Comparison of ENCODE assay signal across 9 mouse cellular contexts in genomic region chr17:35719616-35720339, GRCm38 (mm10). TPM values are rescaled to one million over a fixed set of nuclear protein-coding genes. Genes with fewer than 3 reads are reported as not detected.
DNase-seq lines count a peak whose midpoint lies in the region; ATAC-seq and TF ChIP-seq lines count a peak whose summit lies in the region.
"Had no signal": no experiment of that assay in that cellular context is flagged by ENCODE, and none has a peak within 500 bp of the region (broad histone marks: within the 10 kb centered on the region; RNA-seq: fewer than 3 reads in every experiment).

No protein-coding gene starts in this region.

- TF ChIP-seq CTCF in testis, adult 2 months (IDR thresholded peaks at IDR 0.05; ENCODE audit: control insufficient read depth, insufficient read depth, insufficient replicate concordance, low read depth, low read length): no peak
- TF ChIP-seq CTCF in hindbrain, postnatal 0 days (IDR thresholded peaks at IDR 0.05; ENCODE audit: low read depth): peak; percentile 53

- peak overlapping the region; percentile 44; the same call in 1 of the 2 replicates for H3K9ac ChIP-seq in heart, embryonic 14.5 days (ENCODE audit: low read length)
- no peak overlapping the region for H3K9ac ChIP-seq in hindbrain, postnatal 0 days (replicated peaks; ENCODE audit: low read length)

- peak overlapping the region; percentile 96 to 97 for H3K27ac ChIP-seq in heart, embryonic 14.5 days (replicated peaks in 1 of 2; ENCODE audit: control insufficient read depth in 1 of 2, insufficient read depth in 1 of 2, low read depth in 2 of 2, low read length in 2 of 2)
- H3K27ac ChIP-seq in testis, adult 2 months (ENCODE audit: control insufficient read depth, insufficient read depth, low read depth, low read length): peak overlapping the region; percentile 24; the same call in 1 of the 2 replicates
- H3K27ac ChIP-seq in hindbrain, postnatal 0 days: peak overlapping the region; percentile 26; the same call in 1 of the 2 replicates
- H3K27ac ChIP-seq: midbrain, embryonic 12.5 days had no signal

- peak overlapping the region; percentile 45; the same call in 1 of the 2 replicates for H3K4me2 ChIP-seq in heart, embryonic 14.5 days (ENCODE audit: low read length)
- H3K4me2 ChIP-seq in hindbrain, postnatal 0 days (ENCODE audit: low read depth, low read length): peak overlapping the region; percentile 27; the same call in 1 of the 2 replicates

- no peaks in the 10 kb centered on the region for H3K36me3 ChIP-seq in heart, embryonic 14.5 days (ENCODE audit: control insufficient read depth, insufficient read depth, low read length)
- no peaks in the 10 kb centered on the region for H3K36me3 ChIP-seq in testis, adult 2 months (ENCODE audit: control insufficient read depth, insufficient read depth, low read length)
- H3K36me3 ChIP-seq in hindbrain, postnatal 0 days (ENCODE audit: insufficient read depth, low read length): no peaks in the 10 kb centered on the region
- H3K36me3 ChIP-seq: midbrain, embryonic 12.5 days had no signal

- no peaks in the 10 kb centered on the region for H3K27me3 ChIP-seq in heart, embryonic 14.5 days (ENCODE audit: control insufficient read depth, insufficient read depth, low read length)
- H3K27me3 ChIP-seq in testis, adult 2 months (ENCODE audit: control insufficient read depth, insufficient read depth, low read length): no peaks in the 10 kb centered on the region
- H3K27me3 ChIP-seq in hindbrain, postnatal 0 days (ENCODE audit: insufficient read depth, low read length): no peaks in the 10 kb centered on the region

- no peak for TF ChIP-seq POLR2A in testis, adult 2 months (IDR thresholded peaks at IDR 0.05; ENCODE audit: control insufficient read depth, low read depth, low read length)

- no peaks in the 10 kb centered on the region for H3K9me3 ChIP-seq in heart, embryonic 14.5 days (ENCODE audit: control insufficient read depth, low read length)
- no peaks in the 10 kb centered on the region for H3K9me3 ChIP-seq in hindbrain, postnatal 0 days (ENCODE audit: low read length)
- H3K9me3 ChIP-seq: midbrain, embryonic 12.5 days had no signal

- no peak overlapping the region for H3K4me3 ChIP-seq in heart, embryonic 14.5 days (ENCODE audit: control insufficient read depth in 1 of 2, insufficient read depth in 1 of 2, low read depth in 1 of 2, low read length in 2 of 2)
- no peak overlapping the region for H3K4me3 ChIP-seq in testis, adult 2 months (ENCODE audit: control insufficient read depth, low read depth, low read length)
- H3K4me3 ChIP-seq in hindbrain, postnatal 0 days (ENCODE audit: low read length): no peak overlapping the region
- H3K4me3 ChIP-seq: midbrain, embryonic 12.5 days had no signal

- WGBS in heart, embryonic 14.5 days: 18% methylated on average over 9 of the region's 9 CpGs
- WGBS in hindbrain, postnatal 0 days: 56% methylated on average over 9 of the region's 9 CpGs

- peak; percentile 75 for ATAC-seq in heart, embryonic 14.5 days (ENCODE audit: insufficient number of reproducible peaks, insufficient read depth, low FRiP score, low read depth)
- no peak for ATAC-seq in hindbrain, postnatal 0 days

- no peak for DNase-seq in heart, adult 18-20 months
- no peak for DNase-seq in testis, postnatal 14 days (ENCODE audit: low spot score)
- DNase-seq in hindbrain, postnatal 0 days (ENCODE audit: low spot score): no peak
- DNase-seq in frontal cortex, postnatal 25 days (ENCODE audit: low spot score in 2 of 2): no peak
- no peak for DNase-seq in gastrocnemius, postnatal 10 days
- DNase-seq in adrenal gland, postnatal 25 days: no peak

- peaks cover 33 to 43% of the 10 kb centered on the region in 2 experiments for H3K4me1 ChIP-seq in heart, embryonic 14.5 days (ENCODE audit: control insufficient read depth in 2 of 2, insufficient read depth in 2 of 2, low read length in 2 of 2)
- peaks cover 12% of the 10 kb centered on the region for H3K4me1 ChIP-seq in testis, adult 2 months (ENCODE audit: control insufficient read depth, insufficient read depth, low read length)
- H3K4me1 ChIP-seq in hindbrain, postnatal 0 days (ENCODE audit: insufficient read depth, low read length): 0 out of 2 replicates have a peak, but pooled peaks cover 4% of the 10 kb centered on the region

RNA-seq across cellular contexts. Expression of gene Ddr1, which starts 15.4 kb away (rescaled TPM):
- 75.7 and 75.8 TPM in 2 replicates for polyA plus RNA-seq in heart, embryonic 14.5 days (2014; fragmentation: Nextera tagmentation; extraction: Ambion mirVana)
- 10 to 100 TPM; 21.7 to 24.0 TPM for total RNA-seq in heart, adult 18-20 months (2021)
- polyA plus RNA-seq in testis, adult 2 months (2012; rRNA removed): 11.9 and 12.6 TPM in 2 replicates
- total RNA-seq in hindbrain, postnatal 0 days (2014; rRNA removed): 108 and 139 TPM in 2 replicates
- 63.3 and 66.3 TPM in 2 replicates for polyA plus RNA-seq in hindbrain, postnatal 0 days (2015; fragmentation: Nextera tagmentation; extraction: Ambion mirVana)
- 10 to 100 TPM; 35.2 to 42.8 TPM for total RNA-seq in gastrocnemius, postnatal 10 days (2021)
- 41.7 and 54.6 TPM in 2 replicates for total RNA-seq in adrenal gland, postnatal 25 days (2021)

RNA-seq across cellular contexts. Expression of gene Gtf2h4, which starts 46.2 kb away (rescaled TPM):
- 21.9 and 23.8 TPM in 2 replicates for polyA plus RNA-seq in heart, embryonic 14.5 days (2014; fragmentation: Nextera tagmentation; extraction: Ambion mirVana)
- 10 to 100 TPM; 21.3 to 23.5 TPM for total RNA-seq in heart, adult 18-20 months (2021)
- 29.4 and 33.7 TPM in 2 replicates for polyA plus RNA-seq in testis, adult 2 months (2012; rRNA removed)
- total RNA-seq in hindbrain, postnatal 0 days (2014; rRNA removed): 26.1 and 27.2 TPM in 2 replicates
- polyA plus RNA-seq in hindbrain, postnatal 0 days (2015; fragmentation: Nextera tagmentation; extraction: Ambion mirVana): 18.6 and 21.3 TPM in 2 replicates
- 10 to 100 TPM; 18.2 to 20.5 TPM for total RNA-seq in gastrocnemius, postnatal 10 days (2021)
- total RNA-seq in adrenal gland, postnatal 25 days (2021): 22.4 and 26.9 TPM in 2 replicates

RNA-seq across cellular contexts. Expression of gene Vars2, which starts 52.4 kb away (rescaled TPM):
- 10.8 and 12.7 TPM in 2 replicates for polyA plus RNA-seq in heart, embryonic 14.5 days (2014; fragmentation: Nextera tagmentation; extraction: Ambion mirVana)
- 10 to 100 TPM; 27.6 to 28.9 TPM for total RNA-seq in heart, adult 18-20 months (2021)
- polyA plus RNA-seq in testis, adult 2 months (2012; rRNA removed): 9.5 and 9.8 TPM in 2 replicates
- 37.3 and 46.8 TPM in 2 replicates for total RNA-seq in hindbrain, postnatal 0 days (2014; rRNA removed)
- 12.6 and 14.8 TPM in 2 replicates for polyA plus RNA-seq in hindbrain, postnatal 0 days (2015; fragmentation: Nextera tagmentation; extraction: Ambion mirVana)
- total RNA-seq in gastrocnemius, postnatal 10 days (2021): 10 to 100 TPM; 17.0 to 24.0 TPM
- 41.5 and 65.4 TPM in 2 replicates for total RNA-seq in adrenal gland, postnatal 25 days (2021)

Comparison
In these comparisons a context has a peak if more than half of its experiments do, and no peak if none do; other contexts are left out.
1. H3K27ac ChIP-seq: peak in every context shown above with its lines; median percentile 96 in heart, embryonic 14.5 days; 26 in hindbrain, postnatal 0 days; 24 in testis, adult 2 months.